Mouse (Mus musculus): ENCODE data around the gene Ecpas.
A peak's percentile ranks its signal among the peaks of the same experiment; 100 is the strongest.

Gene Ecpas

DNA sequence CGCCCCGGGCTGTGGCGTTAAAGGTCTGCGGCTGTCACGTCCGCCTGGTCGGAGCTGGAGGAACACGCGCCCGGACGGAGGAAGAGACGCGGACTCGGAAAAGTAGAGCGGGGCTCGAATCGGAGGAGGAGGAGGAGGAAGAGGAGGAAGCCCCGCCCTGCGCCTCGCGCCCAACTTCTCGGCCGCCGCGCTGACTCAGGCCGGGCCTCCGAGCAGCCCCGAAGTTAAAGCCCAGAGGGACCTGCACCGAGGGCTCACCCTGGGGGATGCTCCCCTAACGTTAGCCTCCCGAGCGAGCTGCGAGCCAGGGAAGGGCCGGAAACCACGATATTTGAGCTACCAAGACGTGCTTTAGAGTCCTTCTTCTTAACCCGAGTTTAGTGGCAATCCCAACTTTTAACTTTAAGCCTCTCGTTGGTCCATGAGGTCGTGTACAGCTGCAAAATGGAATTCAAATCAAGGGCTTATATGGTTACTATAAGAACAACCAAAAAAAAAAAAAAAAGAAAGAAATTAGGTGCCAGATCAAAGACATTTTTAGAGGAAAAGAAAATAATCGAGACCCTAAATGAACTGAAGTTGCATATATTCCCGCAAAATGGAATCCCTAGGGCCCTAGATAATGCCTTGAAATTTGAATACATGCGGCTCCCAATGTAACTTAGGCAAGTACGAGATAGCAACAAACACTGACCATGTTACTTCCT is at the start of gene Ecpas:
Gene Ecpas, minus strand, starts transcription at position 121 of the 707 bp plus-strand sequence.
- peak; percentile 89 for DNase-seq (ENCODE audit: low read depth)

DNA sequence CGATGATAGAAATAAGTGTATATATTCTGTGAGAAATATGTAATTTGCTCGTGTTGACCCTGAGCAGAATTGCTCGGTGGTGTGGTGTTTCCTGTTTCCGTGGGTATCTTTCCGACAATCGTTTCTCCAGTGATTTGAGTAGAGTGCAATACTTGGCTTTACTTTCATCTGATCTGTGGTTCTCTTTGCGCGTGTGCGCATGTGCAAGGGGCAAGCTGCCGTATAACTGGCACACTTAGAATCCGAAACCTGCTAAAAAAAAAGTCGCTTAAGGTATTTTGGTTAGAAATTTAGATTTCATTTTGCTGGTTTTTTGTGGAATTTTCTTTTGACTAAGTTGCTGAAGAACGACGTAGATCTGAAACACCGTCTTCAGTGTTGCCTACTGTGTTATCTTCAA is 49.2 kb upstream of the Ecpas start:
- DNase-seq (ENCODE audit: low read depth), result no peak

DNA sequence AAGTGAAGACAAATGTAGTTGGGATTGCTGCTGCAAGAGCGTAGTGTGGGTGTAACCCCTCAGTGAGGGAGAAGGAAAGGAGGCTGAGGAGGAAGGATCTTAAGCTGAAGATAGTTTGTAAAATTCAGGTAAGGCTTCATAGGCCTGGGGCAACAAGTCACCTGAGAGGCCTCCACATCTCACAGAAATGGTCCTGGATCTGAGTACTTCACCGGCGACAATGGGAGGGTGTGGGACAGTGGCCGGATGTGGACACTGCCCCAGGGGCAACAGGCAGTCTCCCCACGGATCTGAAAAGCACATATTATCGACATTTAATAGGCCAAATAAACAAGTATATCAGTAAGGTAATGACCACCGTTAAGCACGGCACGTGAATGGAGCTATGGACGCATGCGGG is 40.1 kb upstream of the Ecpas start:
- DNase-seq (ENCODE audit: low read depth), result no peak

DNA sequence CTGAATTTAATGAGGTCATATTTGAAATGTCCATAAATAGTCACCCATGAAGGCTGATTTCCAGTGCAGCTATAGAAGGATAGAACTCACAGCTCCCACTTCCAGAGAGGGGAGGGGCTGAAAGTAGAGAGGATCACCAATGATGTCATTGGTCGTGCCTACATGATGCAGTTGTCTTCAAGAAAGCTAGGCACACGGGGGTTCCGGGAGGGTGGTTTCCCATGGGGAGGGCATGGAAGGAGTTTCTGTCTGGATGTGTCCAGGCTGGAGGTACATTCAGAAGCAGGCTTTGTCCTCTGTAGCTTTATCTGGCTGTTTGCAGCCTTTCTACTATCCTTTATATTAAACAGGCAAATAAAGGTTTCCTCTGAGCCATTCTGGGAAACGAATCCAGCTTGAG is 35.8 kb upstream of the Ecpas start:
- no peak for DNase-seq (ENCODE audit: low read depth)

DNA sequence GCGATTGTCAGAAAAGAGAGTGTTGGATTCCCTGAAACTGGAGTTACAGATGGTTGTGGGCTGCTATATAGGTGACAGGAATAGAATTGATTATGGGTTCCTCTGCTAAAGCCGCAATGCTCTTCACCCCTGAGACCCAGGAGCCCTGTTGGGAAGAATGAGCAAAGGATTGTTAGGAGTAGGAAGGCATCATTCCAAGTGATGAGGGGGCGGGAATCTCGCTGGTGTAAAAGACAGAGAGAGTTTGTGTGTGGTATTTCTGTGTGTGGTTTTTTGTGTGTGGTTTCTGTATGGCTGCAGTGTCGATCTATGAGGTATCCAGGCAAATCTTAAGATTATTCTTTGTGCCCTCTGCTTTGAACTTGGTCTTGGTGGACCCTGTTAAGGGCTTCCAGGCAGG is 32.1 kb upstream of the Ecpas start:
- DNase-seq (ENCODE audit: low read depth), result no peak

DNA sequence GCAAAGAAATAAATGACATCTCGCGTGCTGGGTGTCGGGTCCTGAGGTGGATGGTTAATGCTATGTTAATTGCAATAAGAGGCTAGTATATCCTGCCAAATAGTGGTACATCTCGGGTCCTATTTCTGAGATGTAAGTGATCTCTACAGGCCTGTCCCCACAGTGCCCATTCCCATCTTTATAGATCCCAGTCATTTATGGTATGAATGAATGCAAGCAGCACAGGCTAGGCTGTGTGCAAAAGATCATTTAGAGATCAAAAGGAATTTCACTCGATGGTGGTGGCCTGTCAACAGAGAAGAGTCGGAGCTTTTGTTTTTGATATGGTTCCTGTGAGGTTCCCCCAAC is 31.6 kb upstream of the Ecpas start:
- DNase-seq (ENCODE audit: low read depth), result no peak

DNA sequence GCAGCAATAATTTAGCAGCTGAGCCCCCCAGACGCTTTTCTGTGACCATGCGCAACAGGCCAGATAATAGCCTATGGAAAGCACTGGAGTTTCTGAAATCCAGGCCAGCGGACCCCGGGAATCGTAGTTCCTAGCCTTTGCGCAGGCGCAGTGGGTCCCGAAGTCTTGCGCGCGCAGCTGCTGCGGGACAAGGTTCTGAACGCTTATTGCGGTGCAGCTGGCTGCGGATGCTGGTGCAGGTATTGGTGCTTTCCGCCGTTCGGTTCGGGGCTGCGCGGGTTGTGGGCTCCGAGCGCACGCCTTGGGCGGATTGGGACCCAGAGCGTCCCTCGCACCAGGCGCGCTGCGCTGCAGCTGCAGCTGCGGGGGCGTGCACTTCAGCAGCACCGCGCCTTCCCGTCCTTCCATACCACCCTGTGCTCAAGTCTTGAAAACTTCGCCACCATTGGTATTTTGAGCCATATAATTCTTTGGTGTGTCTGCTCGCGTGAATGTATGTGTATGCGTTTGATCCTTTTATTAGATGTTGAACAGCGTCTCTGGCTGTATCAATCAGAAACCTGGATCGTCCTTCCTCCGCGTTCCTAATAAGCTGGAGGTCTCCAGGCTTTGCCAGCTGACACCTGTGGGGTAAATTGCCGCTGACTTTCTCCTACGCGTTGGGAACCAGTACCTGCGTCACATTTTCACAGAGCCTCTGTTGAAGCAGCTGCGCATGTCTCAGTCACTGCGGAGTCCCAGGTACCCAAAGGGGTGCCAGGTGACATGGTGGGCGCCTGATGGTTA is 31.1 kb upstream of the Ecpas start, which contains the start of gene Zkscan16:
Gene Zkscan16, plus strand, starts transcription at position 209 of the 786 bp plus-strand sequence.
- no peak for DNase-seq (ENCODE audit: low read depth)

DNA sequence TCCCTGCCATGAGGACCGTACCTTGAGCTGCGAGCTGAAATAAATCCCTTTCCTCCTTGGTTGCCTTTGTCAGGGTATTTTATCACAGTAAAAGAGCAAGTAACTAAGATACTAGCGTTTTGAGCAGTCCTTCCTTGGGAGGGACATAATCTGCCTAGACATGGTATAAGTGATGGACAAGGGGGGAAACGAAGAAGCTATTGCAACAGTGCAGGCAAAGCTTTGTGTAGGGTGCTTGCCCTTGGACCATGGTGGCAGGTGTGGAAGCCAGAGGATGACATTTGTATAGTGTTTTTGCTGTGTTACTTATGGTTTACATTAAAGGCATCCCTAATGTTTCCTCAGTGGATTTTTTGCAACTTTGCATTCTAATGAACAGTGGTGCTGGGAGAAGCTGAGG is 30.4 kb upstream of the Ecpas start:
- no peak for DNase-seq (ENCODE audit: low read depth)

DNA sequence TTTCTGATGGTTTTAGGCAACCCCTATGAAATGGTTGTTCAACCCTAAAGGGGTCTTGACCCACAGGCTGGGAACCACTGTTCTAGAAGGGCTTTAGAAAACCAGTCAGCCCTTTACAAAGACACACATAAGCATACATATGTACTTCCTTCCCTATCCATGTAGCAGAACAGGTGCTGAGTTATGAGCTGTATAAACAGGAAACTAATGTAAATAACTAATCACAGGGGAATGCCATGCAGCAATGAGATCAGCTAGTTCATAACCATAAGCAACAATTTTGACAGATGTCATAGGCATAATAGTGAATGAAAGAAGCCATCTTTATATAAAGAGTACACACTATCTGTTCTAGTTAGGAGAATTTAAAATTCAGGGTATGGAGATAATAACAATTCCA is 29.1 kb upstream of the Ecpas start:
- DNase-seq (ENCODE audit: low read depth), result no peak

DNA sequence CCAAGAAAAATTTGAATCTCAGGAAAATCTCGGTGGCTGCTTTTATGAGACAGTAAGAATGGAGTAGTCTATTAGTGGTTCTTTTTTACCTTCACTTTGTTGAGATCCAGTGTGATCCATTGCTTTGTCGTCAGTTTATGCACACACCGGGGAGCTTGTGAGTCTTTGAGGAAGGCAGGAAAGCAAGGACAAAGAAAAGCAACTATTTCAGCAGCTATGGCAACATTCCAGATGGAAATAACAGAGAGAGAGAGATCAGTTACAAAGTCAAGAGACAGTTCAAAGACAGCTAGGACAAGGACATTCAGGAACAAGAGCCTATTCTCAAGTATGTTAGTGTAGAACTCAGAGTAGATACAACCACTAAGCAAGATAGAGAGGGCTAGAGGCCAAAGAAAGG is 23.3 kb upstream of the Ecpas start:
- no peak for DNase-seq (ENCODE audit: low read depth)

DNA sequence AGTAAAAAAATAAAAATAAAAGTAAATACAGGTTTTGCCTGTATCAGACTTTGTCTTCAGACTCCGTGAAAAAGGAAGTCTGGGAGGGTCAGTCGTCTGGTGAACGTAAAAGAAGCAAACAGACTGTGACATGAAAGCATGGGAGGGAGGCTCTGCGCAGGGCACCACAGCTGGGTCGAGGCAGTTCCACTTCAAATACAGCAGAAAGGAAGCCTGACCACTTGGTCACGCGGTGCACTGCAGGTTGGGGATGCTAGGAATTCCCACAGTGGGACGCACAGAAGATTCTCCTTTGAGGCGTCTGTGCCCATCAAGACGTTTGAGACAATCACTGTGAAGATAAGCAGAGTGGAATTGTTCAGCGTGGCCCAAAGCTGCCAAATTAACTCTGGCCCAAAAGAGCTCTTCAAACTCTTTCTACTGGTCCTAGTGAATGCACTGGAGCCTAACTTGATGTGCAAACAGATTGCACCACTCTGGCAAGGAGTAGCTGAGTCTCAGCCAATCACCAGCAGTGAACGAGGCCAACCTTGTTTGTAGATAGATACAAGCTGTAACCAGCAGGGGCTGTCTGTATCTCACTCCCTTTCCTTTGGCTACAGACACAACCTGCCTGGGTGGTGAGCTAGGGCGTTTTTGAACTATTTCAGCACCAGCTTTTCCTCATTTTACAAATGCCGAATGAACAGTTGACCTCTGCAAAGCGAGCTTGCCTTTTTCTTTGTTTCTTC is 22.4 kb upstream of the Ecpas start:
- peak; percentile 52 for DNase-seq (ENCODE audit: low read depth)

DNA sequence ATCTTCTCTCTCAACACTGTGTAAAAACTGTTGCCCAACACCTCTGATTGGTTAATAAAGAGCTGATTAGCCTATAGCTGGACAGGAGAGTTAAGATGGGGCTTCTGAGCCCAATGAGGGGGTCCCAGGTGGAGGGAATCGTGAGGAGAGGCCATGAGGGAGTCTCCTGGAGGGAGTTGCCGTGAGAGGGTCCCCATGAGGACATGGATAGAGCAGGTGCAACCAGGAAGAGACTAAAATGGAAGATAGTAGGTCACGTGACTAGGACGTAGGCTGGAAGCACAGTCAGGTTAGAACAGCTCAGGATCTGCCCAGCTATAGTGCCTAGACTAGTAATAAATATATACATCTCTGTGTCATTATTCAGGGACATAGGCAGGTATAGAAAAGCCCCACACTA is 21.8 kb upstream of the Ecpas start:
- DNase-seq (ENCODE audit: low read depth), result no peak

DNA sequence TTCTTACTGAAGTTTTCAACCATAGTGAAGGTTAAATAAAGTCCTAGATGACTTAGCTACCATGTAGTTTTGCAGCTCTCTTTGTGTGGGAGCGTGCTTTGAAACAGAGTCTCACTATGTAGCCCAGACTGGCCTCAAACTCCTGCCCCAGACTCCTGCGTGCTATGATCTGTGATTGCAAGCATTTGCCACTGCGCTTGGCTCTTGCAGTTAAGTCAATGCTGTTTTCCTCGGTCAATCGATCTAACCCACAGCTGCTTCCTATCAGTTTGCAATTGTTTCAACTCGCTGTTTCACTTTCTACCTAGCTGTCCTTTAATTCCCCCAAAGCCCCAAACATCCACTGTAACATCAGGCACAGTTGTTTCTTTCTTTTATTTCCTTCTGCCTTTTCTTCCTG is 20.0 kb upstream of the Ecpas start:
- DNase-seq (ENCODE audit: low read depth), result no peak

DNA sequence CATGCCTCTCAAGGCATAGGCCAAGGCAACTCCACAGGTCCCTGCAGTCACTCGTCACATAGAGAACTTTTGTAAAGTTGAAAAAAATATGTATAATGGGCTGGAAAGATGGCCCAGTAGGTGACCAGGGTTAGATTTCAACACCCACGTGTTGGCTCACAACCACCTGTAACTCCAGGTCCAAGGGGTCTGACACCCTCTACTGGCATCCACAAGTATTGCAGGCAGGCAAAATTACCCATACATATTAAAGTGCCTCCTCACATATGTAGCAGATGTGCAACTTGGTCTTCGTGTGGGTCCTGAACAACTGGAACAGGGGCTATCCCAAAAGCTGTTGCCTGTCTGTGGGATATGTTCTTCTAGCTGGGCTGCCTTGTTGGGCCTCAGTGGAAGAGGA is 15.1 kb upstream of the Ecpas start:
- peak; percentile 21 for DNase-seq (ENCODE audit: low read depth)

DNA sequence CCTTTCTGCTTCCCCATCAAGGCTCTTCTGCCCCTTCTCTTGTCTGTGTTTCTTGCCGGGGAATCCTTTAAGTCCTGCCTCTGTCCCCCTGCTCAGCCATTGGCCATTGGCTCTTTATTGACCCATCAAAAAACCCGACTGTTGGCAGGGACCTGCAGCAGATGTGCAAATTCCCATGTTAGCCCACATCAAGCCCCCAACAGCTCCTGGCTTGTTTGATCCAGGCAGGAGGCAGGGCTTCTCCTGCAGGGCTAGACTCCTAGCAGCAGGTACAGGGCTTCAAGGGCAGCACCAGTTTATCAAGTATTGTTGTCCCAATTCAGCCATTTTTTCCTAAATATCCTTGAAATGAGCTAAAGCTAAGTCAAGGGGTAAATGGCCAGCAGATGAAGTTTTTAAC is 13.6 kb upstream of the Ecpas start:
- DNase-seq (ENCODE audit: low read depth), result no peak

DNA sequence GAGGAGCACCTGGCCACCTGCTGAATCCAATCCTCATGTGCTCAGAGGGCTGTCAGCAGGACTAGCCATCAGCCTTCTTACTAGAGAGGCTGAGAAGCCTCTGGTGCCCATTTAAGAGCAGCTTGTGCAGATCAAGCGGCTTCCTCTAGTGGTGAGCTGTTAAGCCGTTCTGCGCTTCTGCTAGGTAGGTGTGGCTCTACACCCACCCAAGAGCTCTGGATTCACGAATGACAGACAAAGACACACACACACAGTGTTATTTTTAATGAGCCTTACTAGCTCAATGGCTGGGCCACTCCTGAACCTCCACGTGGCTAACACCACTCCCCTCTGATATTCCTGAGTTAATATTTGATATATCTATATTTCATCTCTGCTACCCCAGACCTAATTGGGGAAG is 13.1 kb upstream of the Ecpas start:
- DNase-seq (ENCODE audit: low read depth), result peak; percentile 28

DNA sequence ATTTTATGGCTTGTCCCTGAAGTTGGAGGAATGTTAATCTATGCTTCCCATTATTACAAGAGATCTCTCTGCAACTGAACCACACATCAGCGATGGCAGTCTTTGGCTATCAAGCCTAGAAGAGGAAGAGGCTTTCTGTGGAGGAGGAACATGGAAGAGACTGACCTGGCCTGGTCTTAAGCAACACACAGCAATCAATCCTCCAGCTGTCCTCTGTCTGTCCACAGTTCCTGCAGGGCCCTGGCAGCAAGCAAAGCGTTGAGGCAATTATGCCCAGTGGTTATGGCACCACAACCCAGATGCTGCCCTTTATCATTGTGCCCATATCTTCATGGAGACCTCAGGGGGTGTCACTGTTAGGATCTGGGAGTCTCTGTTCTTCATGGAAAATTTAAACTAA is 11.4 kb upstream of the Ecpas start:
- DNase-seq (ENCODE audit: low read depth), result no peak

DNA sequence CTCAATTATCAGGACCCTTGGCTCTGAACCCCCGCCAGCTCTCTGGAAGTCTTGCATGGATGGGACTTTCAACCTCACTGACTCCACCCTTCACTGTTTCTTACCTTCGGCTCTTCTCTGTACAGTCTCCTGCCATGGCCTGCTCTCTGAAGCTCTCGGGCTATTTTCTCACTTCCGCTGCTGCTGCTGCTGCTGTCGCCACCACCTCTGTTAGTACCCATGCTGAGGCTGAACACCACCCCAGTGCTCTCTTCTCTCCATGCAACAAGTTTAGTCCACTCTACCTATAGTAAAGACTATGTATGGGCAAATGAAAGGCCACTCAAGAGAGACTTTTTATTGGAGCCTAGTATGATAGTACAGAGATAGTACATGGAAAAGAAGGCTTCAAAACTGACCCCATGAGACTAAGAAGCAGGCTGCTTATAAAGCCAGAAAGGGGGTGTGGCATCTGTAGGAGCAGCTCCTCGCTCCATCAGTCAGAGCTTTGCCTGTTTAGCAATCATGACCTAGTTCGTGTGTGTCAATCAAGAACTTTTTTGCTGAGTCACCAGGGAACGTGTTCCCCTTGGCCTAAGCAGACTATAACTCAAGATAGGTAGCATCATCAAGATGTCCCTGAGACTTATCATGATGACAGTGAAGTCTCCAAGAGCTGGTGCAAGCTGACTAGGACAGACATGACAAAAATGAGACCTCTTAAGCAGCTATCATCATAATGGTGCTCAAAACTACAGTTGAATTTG is 2.7 kb upstream of the Ecpas start:
- DNase-seq (ENCODE audit: low read depth), result peak; percentile 77

DNA sequence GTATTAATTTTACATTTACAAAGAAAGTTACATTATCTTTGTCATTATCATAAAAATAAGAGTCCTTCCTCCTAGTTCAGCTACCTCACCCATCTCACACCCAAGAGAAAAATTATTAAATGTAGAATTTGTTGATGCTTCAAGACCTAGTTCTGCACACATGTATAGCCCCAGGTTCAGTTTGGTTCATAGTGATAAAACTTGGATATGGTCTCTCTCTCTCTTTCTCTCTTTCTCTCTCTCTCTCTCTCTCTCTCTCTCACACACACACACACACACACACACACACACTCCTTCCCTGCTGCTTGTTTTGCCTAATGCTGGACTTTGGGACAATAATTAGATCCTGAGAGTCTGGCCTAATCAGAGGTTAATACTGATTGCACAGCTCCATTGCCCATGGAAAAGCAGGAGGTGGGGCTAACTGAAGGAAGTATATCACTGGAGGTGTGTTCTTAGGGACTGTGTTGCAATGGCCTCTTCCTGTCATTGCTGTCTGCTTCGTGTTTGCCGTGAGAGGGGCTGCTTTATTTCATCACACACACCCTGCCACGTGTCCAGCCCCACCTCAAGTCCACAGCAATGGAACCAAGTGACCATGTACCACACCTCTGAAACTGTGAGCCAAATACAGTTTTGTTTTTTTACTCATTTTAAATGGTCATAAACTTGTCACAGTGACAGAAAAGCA is 932 bp upstream of the Ecpas start:
- DNase-seq (ENCODE audit: low read depth), result peak; percentile 88

DNA sequence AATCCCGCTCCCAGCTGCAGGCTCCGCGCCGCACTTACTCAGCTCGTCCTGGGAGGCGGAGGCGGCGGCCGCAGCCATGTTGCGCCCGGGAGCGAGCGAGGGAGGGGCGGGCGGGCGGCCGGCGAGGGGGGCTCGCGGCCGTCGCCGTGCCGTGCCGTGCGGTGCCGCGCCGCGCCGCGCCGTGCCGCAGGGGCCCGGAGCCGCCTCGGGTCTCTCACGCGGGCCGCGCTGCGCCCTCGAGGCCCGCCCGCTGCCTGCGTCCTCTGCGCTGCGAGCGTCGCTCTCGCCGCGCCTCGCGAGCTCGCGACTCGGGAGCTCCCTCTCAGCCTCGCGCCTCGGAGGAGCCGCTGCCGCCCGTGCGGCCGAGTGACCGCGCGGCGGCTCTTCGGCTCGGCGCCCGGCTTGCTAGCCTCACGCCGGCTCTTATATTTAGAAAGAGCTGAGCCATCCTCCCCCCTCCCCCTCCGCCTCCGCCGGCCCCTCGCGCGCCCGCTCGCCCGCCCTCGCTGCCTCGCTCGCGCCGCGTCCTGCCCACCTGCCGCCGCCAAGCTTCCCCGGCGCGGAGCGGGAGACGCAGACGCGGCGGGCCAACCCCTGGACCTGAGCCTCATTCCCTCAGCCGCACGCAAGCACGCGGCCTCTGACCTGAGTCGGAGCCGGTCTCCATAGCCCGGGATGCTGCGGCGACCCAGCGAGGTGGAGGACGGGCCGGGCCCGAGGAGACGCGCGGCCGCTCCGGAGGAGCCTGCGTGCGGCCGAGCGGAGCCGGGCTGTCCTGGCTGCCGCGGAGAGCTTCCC is 519 bp downstream of the Ecpas start:
- peak; percentile 31 for DNase-seq (ENCODE audit: low read depth)

Measured in 416B (cell line).